9 mouse cellular contexts compared by ENCODE assay signal in genomic region chr11:115920110-115920818, GRCm38 (mm10). TPM values are rescaled to one million over a fixed set of nuclear protein-coding genes. Genes with fewer than 3 reads are reported as not detected.
A peak's percentile ranks its signal among the peaks of the same experiment; 100 is the strongest.
DNase-seq lines count a peak whose midpoint lies in the region; ATAC-seq lines count a peak whose summit lies in the region.
"Had no signal": no experiment of that assay in that cellular context is flagged by ENCODE, and none has a peak within 500 bp of the region (broad histone marks: within the 10 kb centered on the region; RNA-seq: fewer than 3 reads in every experiment).

No protein-coding gene starts in this region.

- no peak overlapping the region for H3K9ac ChIP-seq in embryonic facial prominence, embryonic 11.5 days (replicated peaks; ENCODE audit: low read length)

- H3K4me2 ChIP-seq in embryonic facial prominence, embryonic 11.5 days (ENCODE audit: low read depth, low read length) = no peak overlapping the region

- no peak overlapping the region for H3K4me3 ChIP-seq in embryonic facial prominence, embryonic 11.5 days (ENCODE audit: low read depth, low read length)
- H3K4me3 ChIP-seq in embryonic facial prominence, embryonic 10.5 days = no peak overlapping the region

- H3K4me1 ChIP-seq in embryonic facial prominence, embryonic 11.5 days (ENCODE audit: control insufficient read depth, insufficient read depth, low read length) = no peaks in the 10 kb centered on the region
- H3K4me1 ChIP-seq in embryonic facial prominence, embryonic 10.5 days = no peaks in the 10 kb centered on the region

- H3K27ac ChIP-seq in embryonic facial prominence, embryonic 11.5 days (replicated peaks; ENCODE audit: low read depth, low read length) = no peak overlapping the region
- no peak overlapping the region for H3K27ac ChIP-seq in embryonic facial prominence, embryonic 10.5 days (replicated peaks)

- no peaks in the 10 kb centered on the region for H3K27me3 ChIP-seq in embryonic facial prominence, embryonic 11.5 days (ENCODE audit: control insufficient read depth, insufficient read depth, low read length)
- H3K27me3 ChIP-seq in embryonic facial prominence, embryonic 10.5 days (replicated peaks; ENCODE audit: low read depth, poor library complexity, severe bottlenecking) = no peaks in the 10 kb centered on the region

- peak; percentile 66 for DNase-seq in embryonic facial prominence, embryonic 11.5 days (ENCODE audit: low spot score)
- no peak for DNase-seq in embryonic facial prominence, embryonic 10.5 days (ENCODE audit: low spot score)
- peak; percentile 36 for DNase-seq in ovary, postnatal 36 days (ENCODE audit: low spot score)
- DNase-seq in ovary, postnatal 14 days (ENCODE audit: low spot score) = no peak
- DNase-seq in cerebellum, adult 9-11 months = peak; percentile 46
- DNase-seq in layer of hippocampus, postnatal 10 days (ENCODE audit: low spot score in 2 of 2) = peak; percentile 42 to 60
- peak; percentile 69 for DNase-seq in naive thymus-derived CD4-positive, alpha-beta T cell, adult 2 months (ENCODE audit: low read depth)
- no peak for DNase-seq in gastrocnemius, adult 8-10 months (ENCODE audit: low spot score in 2 of 2)

- no peaks in the 10 kb centered on the region for H3K9me3 ChIP-seq in embryonic facial prominence, embryonic 11.5 days (replicated peaks; ENCODE audit: control insufficient read depth, low read length)
- no peaks in the 10 kb centered on the region for H3K9me3 ChIP-seq in embryonic facial prominence, embryonic 10.5 days

- no peaks in the 10 kb centered on the region; the same call in 1 of the 2 replicates for H3K36me3 ChIP-seq in embryonic facial prominence, embryonic 11.5 days (replicated peaks; ENCODE audit: control insufficient read depth, insufficient read depth, low read depth, low read length)
- peaks cover 71% of the 10 kb centered on the region for H3K36me3 ChIP-seq in embryonic facial prominence, embryonic 10.5 days (replicated peaks)

- WGBS in embryonic facial prominence, embryonic 11.5 days = 47% methylated on average over 6 of the region's 6 CpGs
- WGBS in embryonic facial prominence, embryonic 10.5 days = 48% methylated on average over 6 of the region's 6 CpGs

- ATAC-seq in embryonic facial prominence, embryonic 11.5 days (replicated peaks; ENCODE audit: insufficient number of reproducible peaks, low FRiP score, low TSS enrichment, low read depth) = no peak

RNA-seq across cellular contexts. Expression of gene Smim6, which starts 8.4 kb away (rescaled TPM):
- polyA plus RNA-seq in embryonic facial prominence, embryonic 11.5 days (2014; fragmentation: Nextera tagmentation; extraction: Ambion mirVana) = 0.21 TPM in 1 of 2 replicates, not detected in the other
- polyA plus RNA-seq in embryonic facial prominence, embryonic 10.5 days (2016; fragmentation: Nextera tagmentation; extraction: Ambion mirVana) = 1.1 and 1.6 TPM in 2 replicates
- not detected for total RNA-seq in layer of hippocampus, postnatal 10 days (2021)
- total RNA-seq in gastrocnemius, adult 8-10 months (2022) = not detected
- total RNA-seq: layer of hippocampus, postnatal 25 days had no signal

RNA-seq across cellular contexts. Expression of gene Sap30bp, which starts 12.8 kb away (rescaled TPM):
- polyA plus RNA-seq in embryonic facial prominence, embryonic 11.5 days (2014; fragmentation: Nextera tagmentation; extraction: Ambion mirVana) = 49.8 and 59.4 TPM in 2 replicates
- polyA plus RNA-seq in embryonic facial prominence, embryonic 10.5 days (2016; fragmentation: Nextera tagmentation; extraction: Ambion mirVana) = 48.4 and 50.8 TPM in 2 replicates
- 10 to 100 TPM; 52.6 to 53.4 TPM for total RNA-seq in layer of hippocampus, postnatal 10 days (2021)
- 10 to 100 TPM in 2 of 4 experiments, 1 to 10 TPM in 2; 7.7 to 15.7 (median 9.7) TPM for total RNA-seq in gastrocnemius, adult 8-10 months (2022)

RNA-seq across cellular contexts. Expression of gene Recql5, which starts 13.0 kb away (rescaled TPM):
- polyA plus RNA-seq in embryonic facial prominence, embryonic 11.5 days (2014; fragmentation: Nextera tagmentation; extraction: Ambion mirVana) = 14.2 and 15.3 TPM in 2 replicates
- polyA plus RNA-seq in embryonic facial prominence, embryonic 10.5 days (2016; fragmentation: Nextera tagmentation; extraction: Ambion mirVana) = 27.9 and 30.7 TPM in 2 replicates
- total RNA-seq in layer of hippocampus, postnatal 10 days (2021) = 10 to 100 TPM; 21.6 to 25.5 TPM
- 1 to 10 TPM; 5.0 to 9.5 (median 6.5) TPM for total RNA-seq in gastrocnemius, adult 8-10 months (2022)

RNA-seq across cellular contexts. Expression of gene Smim5, which starts 20.5 kb away (rescaled TPM):
- 1.1 and 1.4 TPM in 2 replicates for polyA plus RNA-seq in embryonic facial prominence, embryonic 11.5 days (2014; fragmentation: Nextera tagmentation; extraction: Ambion mirVana)
- 1.5 and 1.8 TPM in 2 replicates for polyA plus RNA-seq in embryonic facial prominence, embryonic 10.5 days (2016; fragmentation: Nextera tagmentation; extraction: Ambion mirVana)
- under 1 TPM; 0.85 to 0.98 TPM for total RNA-seq in layer of hippocampus, postnatal 10 days (2021)
- under 1 TPM in 3 of 4 experiments, not detected in 1; 0.61 to 0.88 (median 0.72) TPM for total RNA-seq in gastrocnemius, adult 8-10 months (2022)

RNA-seq across cellular contexts. Expression of gene Itgb4, which starts 54.2 kb away (rescaled TPM):
- 0.83 and 0.85 TPM in 2 replicates for polyA plus RNA-seq in embryonic facial prominence, embryonic 11.5 days (2014; fragmentation: Nextera tagmentation; extraction: Ambion mirVana)
- 1.1 and 1.5 TPM in 2 replicates for polyA plus RNA-seq in embryonic facial prominence, embryonic 10.5 days (2016; fragmentation: Nextera tagmentation; extraction: Ambion mirVana)
- total RNA-seq in layer of hippocampus, postnatal 10 days (2021) = 1 to 10 TPM in 1 of 2 experiments, under 1 TPM in 1; 0.85 to 1.3 TPM
- 1 to 10 TPM; 1.5 to 4.4 (median 3.1) TPM for total RNA-seq in gastrocnemius, adult 8-10 months (2022)

Comparison
In these comparisons a context has a peak if more than half of its experiments do, and no peak if none do; other contexts are left out.
1. DNase-seq: peak in embryonic facial prominence, embryonic 11.5 days (single experiment), ovary, postnatal 36 days (single experiment), cerebellum, adult 9-11 months (single experiment), layer of hippocampus, postnatal 10 days (2 of 2) and naive thymus-derived CD4-positive, alpha-beta T cell, adult 2 months (single experiment); none in embryonic facial prominence, embryonic 10.5 days (single experiment), ovary, postnatal 14 days (single experiment) and gastrocnemius, adult 8-10 months (0 of 2).